ENCODE assay signal across 20 mouse cellular contexts in genomic region chr17:25345462-25345861, GRCm38 (mm10). TPM values are rescaled to one million over a fixed set of nuclear protein-coding genes. Genes with fewer than 3 reads are reported as not detected.
"Had no signal": no experiment of that assay in that cellular context is flagged by ENCODE, and none has a peak within 500 bp of the region (broad histone marks: within the 10 kb centered on the region; RNA-seq: fewer than 3 reads in every experiment).

Gene Tpsab1 (minus strand): TSS chr17:25345562.

- H3K27ac ChIP-seq: neural tube, embryonic 13.5 days; neural tube, embryonic 15.5 days; stomach, embryonic 15.5 days; stomach, postnatal 0 days had no signal

- H3K27me3 ChIP-seq: neural tube, embryonic 13.5 days; neural tube, embryonic 15.5 days; stomach, embryonic 15.5 days had no signal

- H3K4me1 ChIP-seq: neural tube, embryonic 13.5 days; neural tube, embryonic 15.5 days; stomach, embryonic 15.5 days had no signal

- H3K4me3 ChIP-seq: neural tube, embryonic 13.5 days; neural tube, embryonic 15.5 days; stomach, embryonic 15.5 days had no signal

- H3K9me3 ChIP-seq: neural tube, embryonic 13.5 days; neural tube, embryonic 15.5 days; stomach, embryonic 15.5 days had no signal

- H3K36me3 ChIP-seq: neural tube, embryonic 13.5 days; neural tube, embryonic 15.5 days; stomach, embryonic 15.5 days had no signal

- DNase-seq: retina, postnatal 1 day; right cerebral cortex, adult 18-20 months; right cerebral cortex, postnatal 14 days; right cerebral cortex, postnatal 25 days; right cerebral cortex, postnatal 4 days; spleen, adult 18-20 months; thymus, adult 18-20 months; thymus, adult 2 months; thymus, postnatal 14 days; thymus, postnatal 25 days; thymus, postnatal 36 days; thymus, postnatal 4 days had no signal

RNA-seq across cellular contexts. Expression of gene Tpsab1, which starts in this region (rescaled TPM):
- total RNA-seq: neutrophil, adult 5-6 weeks had no signal
- polyA plus RNA-seq: neural tube, embryonic 13.5 days; neural tube, embryonic 14.5 days; small intestine, adult 2 months; stomach, embryonic 14.5 days had no signal
